Mouse (Mus musculus) 3134 (cell line): Measurements from ENCODE around the gene Fosl2.

Source experiments
- DNase-seq: peaks from one replicate; pipeline ENCODE4 v3.0.0-alpha.2; 2011; ENCODE audit warnings: low spot score; ENCODE audit not compliant: insufficient read length; ENCODE audit errors: extremely low read depth

Gene Fosl2

DNA sequence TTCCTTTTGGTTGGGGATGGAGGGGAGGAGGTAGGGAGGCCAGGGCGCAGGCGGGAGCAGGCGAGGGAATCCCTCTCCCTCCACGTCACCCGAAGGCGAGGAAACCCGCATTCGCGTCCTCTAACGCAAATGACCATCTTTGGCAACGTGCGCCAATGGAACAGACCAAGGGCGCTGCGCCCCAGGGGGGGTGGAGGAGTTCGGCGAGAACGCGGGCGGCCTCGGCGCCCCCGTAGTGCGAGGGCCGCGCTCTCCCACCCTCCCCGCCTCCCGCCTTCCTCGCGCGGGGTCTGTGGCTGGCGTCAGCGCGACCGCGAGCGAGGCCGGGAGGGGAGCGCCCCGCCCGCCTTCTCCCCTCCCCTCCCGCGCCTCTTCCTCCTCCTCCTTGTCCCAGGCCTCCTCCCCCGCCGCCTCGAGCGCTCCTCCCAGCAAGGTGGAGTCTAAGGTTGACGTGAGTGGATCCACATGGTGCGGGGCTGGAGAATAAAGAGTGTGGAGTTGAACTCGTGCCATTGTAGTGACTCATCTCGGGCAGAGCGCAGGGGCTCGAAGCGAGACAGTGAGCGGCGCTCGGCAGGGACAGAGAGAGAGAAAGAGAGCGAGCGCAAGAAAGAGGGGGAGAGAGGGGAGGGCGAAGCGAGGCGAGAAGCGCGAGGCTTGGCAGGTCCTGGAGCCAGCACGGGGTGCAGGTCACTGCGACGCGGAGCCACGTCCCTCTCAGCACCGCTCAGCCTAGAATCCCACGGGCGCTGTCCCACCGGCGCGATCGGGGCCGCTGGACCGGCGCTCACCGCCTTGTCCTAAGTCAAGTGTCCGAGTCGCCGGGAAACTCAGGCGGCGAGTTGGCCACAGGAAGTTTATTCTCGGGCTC, at the start of gene Fosl2:
TSS of gene Fosl2 (plus strand) at position 466 of the 871 bp plus-strand sequence.
- DNase-seq: peak; percentile 97

DNA sequence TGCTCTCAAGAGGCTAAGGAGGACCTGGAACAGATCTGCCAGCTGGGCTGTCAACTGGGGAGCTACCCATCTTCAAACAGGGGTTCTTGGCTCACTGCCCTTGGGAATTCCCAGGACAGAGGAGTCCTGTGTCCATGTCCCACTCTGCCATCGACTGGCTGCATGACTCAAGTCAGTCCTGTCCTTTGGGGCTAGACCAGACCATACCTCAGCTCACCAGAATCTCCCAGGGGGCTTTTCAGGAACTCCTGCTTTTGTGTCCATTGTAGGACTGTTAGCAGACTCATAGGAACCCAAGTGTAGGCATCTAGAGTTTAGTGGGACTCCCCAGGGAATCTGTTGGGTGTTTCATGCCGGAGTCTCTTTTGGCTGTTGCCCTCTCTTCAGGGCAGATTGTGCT, 49.6 kb upstream of the Fosl2 start:
- DNase-seq: no peak

DNA sequence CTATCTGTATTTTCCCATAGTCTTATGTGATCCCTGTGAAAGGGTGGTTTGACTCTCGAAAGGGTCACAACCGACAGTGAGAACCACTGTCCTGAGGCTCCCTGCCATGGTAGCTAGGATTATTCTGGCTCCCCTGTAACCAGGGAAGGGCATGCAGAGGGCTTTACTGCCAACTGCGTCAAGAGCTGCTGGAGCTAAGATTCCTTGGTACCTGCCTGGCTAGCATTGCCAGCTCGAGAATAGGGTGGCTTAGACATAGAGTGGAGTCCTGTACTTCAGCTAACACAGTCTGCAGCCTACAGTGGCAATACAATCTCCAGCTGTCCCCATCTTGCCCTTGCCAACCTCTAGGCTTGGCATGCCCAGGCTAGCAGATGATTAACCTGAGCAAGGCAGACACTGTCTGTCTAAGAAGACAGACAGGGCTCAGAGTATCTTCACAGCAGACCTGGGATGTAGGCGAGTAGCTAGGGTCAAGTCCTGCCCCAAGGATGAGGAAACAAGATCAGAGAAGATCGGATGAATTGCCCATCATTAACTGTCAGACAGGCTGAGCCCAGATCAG, 49.0 kb upstream of the Fosl2 start:
- no peak for DNase-seq

DNA sequence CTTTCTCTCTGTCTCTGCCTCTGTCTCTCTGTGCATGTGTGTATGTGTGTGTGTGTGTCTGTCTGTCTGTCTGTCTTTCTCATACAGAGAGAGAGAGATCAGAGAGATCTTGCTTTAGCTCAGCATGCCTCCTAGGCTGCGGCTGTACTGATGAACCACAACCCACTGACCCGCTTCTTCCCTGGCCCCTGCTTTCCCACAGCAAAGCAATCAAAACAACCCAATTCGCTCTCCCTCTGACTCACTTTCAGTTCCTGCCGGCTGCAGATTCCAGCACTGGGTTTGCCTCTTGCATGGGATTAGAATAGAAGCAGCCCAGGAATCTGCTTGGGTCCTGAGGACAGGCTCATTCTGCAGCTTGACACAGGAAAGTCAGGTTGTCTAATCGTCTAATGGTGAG, 46.1 kb upstream of the Fosl2 start:
- peak; percentile 56 for DNase-seq

DNA sequence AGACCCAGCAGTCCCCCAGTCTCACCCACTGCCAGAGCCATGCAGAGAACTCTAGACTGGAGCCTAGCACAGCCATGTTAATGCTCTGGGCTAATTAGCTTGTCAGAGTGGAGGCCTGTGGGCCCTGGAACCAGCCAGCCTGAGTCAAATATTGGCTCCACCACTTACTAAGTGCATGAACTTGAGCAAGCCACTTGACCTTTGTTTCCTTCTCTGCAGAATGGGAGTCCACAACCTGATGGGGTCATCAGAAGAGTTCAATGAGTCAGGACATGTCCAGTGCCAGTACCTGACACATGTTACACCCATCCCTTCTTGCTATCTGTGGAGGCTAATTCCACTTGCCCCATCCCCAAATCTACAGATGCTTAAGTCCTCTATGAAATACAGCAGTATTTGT, 43.3 kb upstream of the Fosl2 start:
- no peak for DNase-seq

DNA sequence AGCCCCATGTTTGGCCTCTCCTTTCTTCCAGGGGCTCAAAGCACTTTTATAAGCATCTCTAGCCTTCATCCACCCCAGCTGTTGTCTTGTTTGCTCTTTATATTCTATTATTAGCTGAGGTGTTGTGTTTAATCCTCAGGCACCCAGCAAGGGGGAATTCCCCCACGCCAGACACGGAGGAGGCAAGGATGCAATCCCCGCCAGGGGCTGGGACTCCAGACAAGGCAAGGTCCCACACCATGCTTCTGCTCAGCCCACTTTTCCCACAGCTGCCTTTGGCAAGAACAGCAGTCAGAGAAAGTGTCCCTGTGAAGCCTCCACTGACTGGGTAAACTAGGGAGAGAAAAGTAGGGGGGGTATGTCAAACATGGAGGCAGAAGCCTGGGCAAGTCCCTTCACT, 36.9 kb upstream of the Fosl2 start:
- DNase-seq: no peak

DNA sequence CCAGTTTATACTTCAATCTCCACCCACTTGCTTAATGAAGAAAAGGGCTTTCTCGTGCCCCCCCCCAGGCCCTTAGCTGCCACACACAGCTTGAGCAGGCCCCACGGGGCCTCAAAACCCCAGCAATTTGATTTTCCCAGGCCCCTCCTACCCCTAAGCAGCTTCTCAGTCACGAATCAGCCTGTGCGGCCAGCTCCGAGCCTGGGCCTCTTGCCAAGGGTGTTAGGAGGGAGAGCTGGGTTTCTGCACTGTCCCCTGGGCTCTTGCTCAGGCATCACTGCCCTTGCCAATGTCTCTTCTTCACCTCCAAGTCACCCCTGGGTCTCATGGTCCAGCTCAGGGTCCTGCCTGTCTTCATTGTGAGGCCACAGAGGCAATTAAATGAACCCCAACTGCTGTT, 33.1 kb upstream of the Fosl2 start:
- peak; percentile 25 for DNase-seq

DNA sequence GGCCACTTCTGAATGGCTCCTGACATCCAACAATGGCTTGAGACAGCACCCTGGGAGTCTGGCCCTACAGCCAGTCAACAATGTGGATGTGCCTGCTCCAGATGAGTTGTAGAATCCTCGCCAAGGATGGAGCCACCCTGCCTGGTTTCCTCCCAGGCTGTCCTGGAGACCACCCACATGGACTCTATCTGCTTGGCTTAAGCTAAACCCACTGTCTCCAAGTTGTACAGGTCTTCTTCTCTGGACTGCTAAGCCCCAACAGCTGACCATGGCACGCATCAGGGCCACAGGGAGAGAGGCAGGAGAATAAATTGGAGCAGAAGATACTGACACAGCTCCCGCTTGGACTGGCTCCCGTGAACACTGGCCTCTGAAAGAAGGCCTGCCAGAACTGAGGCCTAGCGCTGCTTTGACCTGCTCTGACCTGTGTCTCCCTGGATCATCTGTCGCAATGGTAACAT, 32.6 kb upstream of the Fosl2 start:
- no peak for DNase-seq

DNA sequence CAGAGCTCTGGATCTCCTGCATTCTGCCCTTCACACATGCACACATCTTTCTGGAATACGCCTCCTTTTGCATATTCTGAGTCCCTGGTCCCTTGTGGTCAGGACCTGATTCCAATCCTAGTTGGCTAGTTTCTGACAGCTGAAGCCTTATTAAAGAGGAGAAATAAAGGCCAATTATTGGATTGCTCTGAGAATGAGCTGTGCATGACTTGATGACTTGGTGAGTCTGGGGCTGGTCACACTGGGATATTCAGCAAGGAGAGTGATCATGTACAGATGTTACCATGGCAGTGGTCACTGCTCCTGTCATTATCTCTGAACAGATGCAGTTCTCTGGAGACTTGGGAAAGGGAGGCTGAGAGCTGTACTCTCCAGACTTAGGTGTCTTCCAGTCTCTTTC, 32.1 kb upstream of the Fosl2 start:
- DNase-seq: no peak

DNA sequence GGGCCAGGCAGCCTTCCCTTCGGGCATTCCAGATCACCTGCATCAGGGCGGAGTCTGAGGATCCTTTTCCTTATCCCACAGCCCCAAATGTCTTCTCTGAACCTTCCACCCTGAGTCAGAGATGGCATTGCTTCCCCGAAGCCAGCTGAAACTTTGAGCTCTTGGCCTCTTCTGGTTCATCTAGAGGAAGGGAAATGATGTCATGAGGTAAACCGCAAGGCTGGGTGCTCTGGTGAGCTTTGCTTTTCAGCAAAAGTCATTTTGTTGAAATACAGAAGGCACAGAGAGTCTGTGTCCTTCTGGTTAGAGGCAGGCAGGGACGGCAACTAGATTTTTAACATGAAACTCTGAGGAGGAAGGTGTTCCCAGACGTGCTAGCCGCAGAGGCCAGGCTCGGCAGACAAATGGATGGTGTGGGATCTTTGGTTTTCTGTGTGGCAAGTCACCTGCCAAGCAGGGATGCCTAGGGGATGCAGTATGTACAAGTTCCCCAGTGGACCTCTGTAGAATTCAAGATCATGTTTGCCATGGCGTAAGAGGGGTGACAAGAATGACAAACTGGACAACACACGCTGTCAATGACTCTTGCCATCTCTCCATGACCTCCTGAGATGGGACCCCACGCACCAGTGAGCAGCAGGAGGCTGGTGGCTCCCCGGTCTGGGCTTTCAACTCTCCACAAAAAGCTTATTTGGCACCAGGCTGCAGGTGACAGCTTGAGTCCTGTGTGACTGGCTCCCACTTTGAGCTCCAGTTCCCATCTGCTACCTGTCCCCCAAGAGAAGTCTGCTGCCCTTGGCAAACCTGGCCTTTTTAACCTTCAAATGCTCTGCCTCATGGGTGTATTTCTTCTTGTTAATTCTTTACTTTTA, 31.2 kb upstream of the Fosl2 start:
- no peak for DNase-seq

DNA sequence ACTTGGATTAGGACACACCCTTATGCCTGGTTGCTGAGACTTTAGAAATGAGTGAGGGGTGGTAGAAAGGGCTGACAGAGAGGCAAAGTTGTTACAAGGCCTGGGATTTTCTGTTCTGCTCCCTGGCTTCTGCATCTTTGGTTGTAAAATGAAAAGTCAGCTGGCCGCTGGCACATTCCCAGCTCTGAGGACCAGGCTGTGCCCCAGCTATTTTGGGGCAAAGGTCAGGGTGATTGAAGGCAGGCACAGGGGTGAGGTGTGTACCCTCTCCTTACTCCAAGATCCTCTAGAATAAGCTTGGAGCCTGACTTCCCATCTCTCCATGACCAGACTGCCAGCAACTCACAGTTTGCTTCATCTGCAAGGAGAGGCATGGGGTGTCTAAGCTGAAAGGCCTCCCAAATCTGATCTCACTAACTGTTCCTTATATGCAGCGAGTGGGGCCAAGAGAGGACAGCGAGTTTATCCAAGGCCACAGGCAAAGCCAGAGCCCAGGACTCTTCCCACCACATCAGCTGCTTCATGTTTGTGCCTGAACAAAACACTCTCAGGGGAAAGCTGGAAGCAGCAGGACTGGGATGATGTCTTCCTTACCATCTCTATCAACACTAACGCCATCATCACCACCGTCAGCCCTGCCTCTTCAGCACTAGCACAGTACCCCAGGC, 29.0 kb upstream of the Fosl2 start:
- no peak for DNase-seq

DNA sequence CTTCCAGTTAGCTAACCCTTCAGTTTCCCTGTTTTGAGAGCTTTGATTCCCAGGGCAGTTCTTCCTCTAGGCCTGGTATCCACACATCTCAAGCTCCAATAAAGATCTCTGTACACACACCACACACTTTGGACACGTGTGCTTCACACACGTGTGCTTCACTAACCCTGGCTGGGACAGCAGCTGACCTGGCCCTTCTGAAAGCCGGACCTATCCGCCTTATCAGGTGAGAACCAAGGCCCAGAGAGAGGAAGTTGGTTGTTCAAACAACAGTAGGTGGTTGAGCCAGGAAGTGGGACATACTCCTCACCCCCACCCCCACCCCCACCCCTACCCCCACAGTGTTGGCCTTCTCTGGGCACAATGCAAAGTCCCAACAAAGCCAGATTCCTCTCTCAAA, 24.9 kb upstream of the Fosl2 start:
- no peak for DNase-seq

DNA sequence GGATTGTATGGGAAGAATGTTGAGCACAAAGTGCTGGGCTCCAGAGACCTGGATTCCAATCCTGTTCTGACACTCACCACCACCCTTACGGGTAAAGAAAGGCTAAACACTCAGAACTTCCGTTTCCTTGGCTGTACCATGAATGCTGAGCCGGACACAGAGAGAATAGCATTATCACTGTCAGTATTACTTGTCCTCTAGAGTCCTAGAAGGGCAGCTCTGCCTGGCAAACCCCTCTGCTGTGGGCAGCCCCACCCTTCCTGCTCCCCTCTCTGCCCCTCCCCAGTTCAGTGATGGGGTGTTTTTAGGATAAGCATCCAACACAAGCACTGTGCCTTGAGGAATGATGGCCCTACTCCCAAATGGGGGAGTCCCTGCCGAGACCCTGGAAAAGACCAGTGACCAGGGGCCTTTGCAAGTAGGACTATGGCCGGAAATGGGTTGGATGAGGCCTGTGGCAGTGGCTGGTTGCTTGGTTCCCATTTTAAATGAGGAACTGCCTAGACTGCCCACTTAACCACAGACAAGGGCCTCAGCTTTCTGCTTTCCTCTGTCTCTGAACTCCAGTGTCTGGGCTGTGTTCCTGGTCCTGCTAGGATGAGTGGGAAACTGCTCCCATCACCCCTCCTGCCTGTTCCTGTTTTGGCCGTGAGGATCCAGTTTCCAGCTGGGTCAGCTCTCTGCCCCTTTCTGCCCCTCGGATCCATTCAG, 23.2 kb upstream of the Fosl2 start:
- DNase-seq: no peak

DNA sequence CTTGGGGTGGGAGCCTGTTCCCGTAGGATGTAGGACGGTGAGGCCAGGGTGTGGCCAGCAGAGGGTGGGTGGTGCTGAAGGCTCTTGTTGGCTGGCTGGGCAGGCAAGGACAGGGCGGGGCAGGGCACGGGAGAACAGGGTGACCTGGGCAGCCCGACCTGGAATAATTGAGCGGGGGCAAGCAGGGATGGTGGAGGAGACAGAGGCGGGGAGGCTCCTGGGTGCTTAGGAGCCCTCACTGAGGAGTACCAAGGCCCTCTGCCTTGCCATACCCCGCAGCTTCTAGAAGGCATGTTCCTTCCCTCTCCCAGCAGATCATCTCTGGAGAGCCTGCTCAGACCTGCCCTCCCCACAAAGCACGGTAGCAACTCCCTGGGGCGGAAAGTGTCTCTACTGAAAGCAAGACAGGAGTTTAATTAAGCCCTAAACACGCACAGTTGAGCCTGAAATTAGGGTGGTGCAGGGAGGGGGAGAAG, 14.7 kb upstream of the Fosl2 start:
- DNase-seq: no peak

DNA sequence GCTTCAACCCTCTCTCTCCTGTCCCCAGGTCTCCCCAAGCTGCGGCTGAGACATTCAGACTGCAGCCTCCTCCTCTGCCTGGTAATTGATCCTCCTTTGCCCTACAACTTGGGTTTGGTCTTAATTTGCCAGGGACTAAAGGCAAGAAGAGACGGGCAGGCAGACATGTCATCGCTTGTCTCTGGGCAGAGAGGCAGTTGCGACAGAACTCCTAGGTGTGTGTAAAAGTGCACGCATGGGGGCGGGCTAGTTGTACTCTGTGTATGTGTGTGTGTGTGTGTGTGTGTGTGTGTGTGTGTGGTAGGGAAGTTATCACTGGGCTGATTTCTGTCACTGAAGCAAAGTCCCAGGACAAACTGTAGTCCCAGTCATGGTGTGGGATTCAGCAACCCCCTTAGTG, 13.7 kb upstream of the Fosl2 start:
- DNase-seq: no peak

DNA sequence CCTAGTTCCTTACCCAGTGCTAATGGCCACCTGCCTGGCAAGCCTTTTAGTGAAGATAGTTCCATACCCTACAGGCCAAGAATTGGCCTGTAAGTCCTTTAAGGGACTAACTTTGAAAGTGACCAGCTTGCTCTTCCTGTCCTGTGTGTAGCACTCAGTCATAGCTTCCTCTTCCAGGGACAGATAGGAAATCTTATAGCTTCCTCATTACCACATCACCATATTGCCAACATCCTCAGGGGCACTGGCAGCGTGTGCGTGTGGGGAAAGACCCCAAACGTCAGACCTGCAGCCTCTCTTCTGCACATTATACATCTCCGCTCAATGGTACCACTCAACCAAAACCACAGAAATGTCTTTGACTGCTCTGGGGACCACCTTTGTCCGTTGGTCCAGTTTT, 13.2 kb upstream of the Fosl2 start:
- no peak for DNase-seq

DNA sequence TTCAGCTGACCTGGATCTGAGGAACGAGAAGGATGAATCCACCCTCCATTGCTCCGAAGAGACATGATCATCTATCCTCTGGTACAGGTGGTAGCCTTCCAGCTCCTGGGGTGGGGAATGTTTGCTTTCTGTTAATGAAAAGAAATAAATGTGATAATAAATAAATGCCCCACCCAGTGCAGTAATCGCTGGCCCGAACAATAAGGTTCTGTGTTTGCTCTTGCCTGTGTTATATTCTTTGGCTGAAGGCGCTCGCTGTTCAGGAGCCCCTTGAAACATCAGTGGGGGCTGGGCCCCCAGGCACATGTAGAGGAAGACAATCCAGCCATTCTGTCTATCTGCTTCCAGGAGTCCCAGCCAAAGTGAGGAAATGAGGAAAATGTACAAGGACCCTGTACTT, 10.6 kb upstream of the Fosl2 start:
- DNase-seq: no peak

DNA sequence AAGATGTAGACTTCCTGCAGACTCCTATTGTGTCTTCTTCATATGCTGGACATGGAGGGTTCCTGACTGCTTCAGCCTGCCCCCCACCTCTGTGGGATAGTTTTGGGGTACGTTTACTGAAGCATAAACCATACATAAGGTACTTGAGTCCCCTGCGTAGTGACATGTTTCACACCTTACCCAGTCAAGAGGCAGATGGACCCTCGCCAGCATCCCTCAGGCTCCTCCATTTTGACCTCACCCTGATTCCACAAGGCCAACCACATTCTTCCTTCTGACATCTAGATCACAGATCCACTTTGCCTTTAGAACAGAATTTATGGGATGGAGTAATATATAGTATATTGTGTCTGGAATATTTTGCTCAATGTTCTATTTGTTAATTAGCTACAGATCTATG, 8.4 kb upstream of the Fosl2 start:
- DNase-seq: no peak

DNA sequence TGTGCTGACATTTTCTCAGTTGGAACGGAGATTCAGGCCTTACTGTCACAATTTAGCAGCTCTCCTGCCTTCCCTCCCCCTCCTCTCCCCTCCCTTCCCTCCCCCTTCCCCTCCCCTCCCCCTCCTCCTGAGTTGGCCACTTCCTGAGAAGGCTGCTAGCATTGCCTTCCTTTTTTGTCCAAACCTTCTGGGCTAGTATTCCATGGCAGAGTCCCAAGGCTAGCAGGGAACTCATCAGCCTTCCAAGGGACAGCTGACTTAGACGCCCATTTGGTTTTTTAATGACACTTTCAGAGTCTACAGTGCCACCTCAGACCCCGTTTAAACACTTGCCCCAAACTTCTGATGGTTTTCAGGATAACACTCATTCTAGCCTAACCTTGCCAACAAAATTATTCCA, 7.7 kb upstream of the Fosl2 start:
- no peak for DNase-seq

DNA sequence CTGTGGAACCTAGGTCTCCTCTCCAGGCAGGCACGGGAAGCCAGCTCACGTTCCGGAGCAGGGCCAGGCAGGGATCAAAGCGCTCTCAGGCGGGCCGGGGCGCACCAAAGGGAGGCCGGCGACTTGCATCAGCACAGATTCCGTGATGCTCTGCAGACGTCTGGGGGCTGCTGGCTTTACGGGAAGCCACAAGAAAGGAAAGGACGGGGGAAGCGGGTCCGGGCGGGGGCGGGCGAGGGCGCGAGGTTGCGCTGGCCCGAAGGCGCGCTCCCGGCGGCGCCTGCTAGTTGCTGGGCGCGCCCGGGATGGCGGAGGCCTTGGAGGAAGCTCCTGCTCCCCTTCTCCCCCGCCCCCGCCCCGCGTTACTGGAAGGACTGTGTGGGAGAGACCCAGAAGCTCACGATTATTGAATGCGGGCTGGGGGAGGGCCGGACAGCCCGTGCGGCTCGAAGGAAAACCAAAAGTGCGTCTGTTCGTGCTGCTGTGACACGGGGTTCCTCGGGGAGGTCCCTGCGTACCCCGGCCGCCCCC, 2.6 kb upstream of the Fosl2 start:
- peak; percentile 80 for DNase-seq
